Mouse (Mus musculus): ENCODE measurements around the gene Diras1. TPM values are rescaled to one million over a fixed set of nuclear protein-coding genes. Genes with fewer than 3 reads are reported as not detected.
"Not testable (repeated sequence)": the region's sequence is repeated elsewhere in the genome, so short reads cannot be mapped to it uniquely, and the experiment has no call there.

Gene Diras1
- total RNA-seq, 1 experiment from 2014 or later = 2.1 TPM

DNA sequence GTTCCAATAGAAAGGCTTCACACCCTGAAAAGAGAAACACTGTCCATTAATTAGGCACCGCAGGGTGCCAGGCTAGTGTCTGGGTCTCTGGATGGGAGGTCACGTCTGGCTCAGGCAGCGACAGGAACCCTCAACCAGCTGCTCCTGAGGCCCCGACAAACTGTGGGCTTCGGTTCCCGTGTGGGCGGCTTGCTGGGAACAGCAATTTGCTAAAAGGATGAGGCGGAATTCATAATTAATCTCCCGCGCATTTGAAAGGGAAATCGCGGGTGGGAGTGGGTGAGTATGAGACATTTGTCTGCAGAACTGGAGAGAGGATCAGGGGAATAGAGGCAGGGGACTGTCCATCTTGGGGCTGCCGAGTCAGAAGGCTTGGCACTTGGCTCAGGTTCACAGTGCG, 27.4 kb downstream of the Diras1 start:
- no peak for DNase-seq

DNA sequence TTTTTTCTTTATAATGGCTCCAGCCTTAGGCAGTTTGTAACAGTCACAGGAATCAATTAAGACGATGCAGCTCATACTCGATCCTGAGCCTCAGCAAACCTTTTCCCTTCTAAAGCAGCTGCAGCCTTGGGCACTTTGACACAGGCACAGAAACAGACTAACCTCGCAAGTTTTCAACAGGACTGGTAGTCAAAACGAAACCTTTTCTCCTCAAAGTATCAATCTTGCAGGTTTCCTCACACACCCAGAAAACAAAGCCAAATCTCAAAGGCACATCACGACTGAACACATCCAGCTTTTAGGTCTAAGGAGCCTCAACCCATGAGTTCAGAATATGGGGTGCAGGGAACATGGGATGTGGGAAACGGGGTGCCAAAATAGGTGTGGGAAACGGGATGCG, 28.1 kb downstream of the Diras1 start:
- DNase-seq = no peak

DNA sequence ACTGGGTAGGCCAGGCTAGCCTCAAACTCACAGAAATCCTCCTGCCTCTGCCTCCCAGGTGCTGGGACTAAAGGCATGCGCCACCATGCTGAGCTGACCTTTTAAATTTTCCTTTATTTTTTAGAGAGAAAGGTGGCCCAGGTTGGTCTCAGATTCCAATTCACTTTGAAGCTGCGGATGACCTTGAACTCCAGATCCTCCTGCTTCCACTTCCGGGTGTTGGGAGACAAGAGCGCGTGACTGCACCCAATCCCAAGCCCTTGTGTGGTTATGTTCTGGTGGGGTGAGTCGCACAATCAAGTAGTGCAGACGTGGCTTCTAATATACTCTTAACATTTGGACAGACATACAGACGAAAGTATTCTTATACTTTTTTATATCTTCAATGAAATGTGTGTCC, 29.0 kb downstream of the Diras1 start:
- DNase-seq = no peak

DNA sequence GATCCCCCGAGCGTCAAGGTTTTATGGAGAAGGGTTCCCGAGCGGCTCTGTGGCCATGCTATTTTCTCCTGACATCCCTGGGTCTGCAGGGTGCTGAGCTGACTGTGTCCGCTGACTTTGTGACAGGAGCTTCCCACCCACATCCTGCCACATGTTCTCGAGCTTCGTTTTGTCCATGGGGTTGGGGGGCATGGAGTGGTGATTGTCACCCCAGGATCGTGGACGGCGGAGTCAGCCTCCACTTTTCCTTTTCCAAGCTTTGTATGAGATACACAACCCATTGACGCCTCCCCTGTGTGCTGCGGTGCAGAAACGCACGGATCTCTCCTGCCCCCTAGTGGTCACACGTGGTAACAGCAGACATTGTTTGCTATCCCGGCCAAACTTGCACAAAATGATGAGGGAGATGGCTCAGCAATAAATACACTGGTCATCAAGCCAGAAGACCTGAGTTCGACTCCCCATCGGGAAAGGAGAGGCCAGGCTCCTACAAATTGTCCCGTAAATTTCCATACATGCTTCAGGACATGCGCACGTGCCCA, 30.3 kb downstream of the Diras1 start:
- peak; percentile 89 for DNase-seq

DNA sequence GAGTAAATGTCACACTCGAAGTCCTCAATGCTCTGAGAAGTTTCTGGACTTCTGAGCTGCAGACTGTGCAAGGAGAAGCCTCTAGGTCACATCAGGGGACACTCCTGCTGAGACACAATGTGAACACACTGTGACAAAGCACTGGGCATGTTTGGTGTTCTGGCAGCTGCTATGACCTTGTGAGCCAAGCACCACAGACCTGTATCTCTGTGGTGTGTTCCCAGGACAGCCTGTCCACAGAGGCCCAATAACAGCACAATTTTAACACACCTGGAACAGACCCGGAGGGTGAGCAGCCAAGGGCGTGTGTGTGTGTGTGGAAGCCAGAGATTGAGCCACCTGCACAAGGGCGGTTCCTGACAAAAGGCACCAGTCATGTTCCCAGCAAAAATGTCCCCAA, 30.8 kb downstream of the Diras1 start:
- no peak for DNase-seq

DNA sequence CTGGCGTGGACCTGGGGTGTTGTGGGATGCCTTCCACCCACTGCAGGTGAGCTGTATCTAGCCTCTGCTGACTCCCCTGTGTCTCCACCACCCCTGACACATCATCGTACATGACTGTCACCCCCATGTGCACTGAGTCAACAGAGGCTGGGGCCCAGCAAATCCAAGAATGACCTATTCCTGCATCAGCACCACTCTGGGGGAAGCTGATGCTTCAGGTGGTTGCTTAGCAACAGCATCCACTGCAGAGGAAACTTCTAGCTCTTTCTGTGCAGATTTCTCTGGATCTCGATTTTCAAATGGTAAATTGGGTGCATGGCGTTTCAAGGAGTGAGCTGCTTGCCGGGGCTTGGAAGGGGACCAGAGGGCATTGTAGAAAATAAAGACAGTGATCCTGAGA, 32.2 kb downstream of the Diras1 start:
- DNase-seq = no peak

DNA sequence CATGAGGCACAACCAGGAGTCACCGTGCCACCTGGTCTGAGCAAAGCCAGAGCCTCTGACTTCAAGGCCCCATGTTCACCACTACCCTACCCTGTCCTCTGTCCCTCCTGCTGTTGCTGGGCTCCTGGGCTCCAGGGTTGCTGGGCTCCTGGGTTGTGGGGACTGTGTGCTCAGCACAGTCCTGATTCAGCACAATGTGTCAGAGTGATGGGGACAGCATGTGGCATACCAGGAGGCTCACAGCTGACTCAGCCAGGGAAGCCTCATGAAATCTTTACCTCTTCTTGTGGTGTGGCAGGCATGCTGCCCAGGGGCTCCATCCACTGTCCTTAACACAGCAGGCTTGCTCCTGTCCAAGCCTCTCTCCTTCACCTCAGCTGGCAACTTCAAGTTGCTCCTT, 33.5 kb downstream of the Diras1 start:
- DNase-seq = no peak

DNA sequence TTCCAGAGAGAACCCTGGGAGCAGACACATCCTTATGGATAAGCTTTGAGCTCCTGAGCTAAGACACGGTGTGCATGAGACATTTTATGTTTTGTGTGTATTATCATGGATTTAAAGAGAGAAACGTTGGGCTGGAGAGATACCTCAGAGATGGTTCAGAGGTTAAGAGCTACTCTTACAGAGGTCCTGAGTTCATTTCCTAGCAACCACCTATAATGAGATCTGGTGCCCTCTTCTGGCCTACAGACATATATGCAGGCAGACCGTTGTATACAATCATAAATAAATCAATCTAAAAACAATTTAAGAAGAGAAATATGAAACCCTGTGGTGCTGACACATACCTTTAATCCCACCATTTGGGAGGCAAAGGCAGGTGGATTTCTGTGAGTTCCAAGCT, 34.5 kb downstream of the Diras1 start:
- DNase-seq = no peak

DNA sequence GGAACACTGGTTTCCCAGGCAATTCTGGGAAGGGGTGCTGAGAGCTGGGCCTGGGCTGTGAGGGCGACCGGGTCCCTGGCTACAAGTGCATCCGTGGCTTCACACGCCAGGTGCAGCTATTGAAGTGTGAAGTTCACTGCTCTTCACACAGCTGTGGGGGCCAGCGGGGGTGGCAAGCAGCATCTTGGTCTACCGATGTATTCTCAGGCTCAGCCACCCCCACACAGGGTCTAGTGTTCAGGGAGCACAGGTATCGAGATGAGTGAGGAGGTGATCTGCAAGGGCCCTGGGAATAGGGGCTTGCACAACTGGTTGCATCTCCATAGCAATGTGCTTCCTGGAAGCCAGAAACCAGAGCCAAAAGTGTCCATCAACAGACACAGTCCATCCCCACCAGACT, 35.1 kb downstream of the Diras1 start:
- DNase-seq = no peak

DNA sequence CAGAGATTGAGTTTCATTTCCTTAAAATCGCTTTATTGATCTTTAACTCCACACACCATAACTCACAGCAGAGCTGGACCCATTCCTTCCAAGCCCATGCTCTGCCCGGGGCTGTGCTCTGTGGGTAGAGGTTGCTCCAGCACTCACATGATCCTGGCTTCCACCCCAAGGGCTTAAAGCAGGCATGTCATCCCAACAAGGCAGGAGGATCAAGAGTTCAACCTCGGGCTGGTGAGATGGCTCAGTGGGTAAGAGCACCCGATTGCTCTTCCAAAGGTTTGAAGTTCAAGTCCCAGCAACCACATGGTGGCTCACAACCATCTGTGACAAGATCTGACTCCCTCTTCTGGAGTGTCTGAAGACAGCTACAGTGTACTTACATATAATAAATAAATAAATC, 35.6 kb downstream of the Diras1 start:
- DNase-seq = not testable (repeated sequence)

DNA sequence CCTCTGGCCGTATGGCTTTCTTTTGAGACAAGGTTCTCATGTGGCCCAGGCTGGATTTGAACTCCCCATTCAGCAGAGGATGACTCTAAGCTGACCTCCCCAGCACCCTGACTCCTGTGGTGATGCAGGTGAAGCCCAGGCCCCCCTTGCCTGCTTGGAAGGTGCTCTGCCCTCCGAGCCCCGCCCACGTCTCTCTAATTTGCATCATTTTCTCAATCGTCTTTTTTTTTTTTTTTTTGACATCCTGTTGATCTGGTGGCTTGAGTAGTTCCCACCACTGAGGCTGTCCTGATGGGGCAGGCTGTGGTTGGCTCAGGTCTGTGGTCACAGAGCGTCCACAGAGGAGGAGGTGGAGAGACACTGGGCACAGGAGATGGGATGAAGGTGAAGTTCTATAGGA, 36.0 kb downstream of the Diras1 start:
- DNase-seq = no peak

DNA sequence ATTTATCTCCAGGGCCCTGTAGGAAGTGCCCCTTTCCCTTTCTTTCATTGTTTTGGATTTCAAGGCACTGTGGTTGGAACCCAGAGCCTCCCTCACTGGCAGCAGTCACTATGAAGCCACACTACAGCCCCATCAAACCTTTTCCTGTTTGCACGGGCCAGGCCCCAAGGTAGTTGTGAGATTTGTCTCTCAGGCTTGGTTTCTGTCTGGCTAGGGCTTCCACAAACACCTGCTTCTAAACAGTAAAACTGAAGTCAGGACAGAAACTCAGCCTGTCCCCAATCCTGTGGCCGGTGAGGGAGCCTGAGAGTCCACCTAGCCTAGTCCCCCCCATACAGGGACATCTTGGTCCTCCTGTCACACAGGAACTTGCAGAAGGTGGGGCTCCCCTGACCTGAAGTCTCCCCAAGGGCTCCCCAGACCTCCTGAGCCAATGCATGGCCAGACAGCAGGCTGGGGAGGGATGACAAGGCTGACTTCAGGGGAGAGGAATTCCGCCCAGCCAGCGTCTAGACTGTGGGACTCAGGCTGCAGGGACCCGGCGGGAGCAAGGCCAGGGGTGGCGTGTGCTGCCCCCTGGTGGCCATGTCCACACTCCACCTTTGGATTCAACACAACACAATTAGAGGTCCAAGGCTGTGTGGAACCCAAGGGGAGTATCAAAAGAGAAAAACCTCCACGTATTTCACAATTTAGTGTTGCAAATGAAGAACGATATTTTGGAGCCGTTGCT, 37.6 kb downstream of the Diras1 start:
- DNase-seq = peak; percentile 94

DNA sequence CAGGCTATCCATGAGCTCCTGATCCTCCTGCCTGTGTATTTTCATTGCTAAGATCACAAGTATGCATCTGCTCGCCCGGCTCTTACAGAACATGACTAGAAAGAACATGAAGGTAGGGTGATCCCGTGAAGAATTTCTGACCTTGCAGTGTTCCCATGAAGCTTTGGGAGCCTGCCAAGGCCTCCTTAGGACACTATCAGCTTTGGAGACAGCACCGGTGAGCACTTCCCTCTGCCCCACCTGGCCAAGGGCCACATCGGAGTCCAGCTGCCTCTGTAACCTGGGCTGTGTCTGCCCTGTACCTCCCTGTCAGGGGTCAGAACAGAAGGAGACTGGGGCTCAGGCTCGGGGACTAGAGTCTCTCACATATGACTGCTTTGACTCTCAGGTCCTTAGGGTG, 38.7 kb downstream of the Diras1 start:
- peak; percentile 79 for DNase-seq

DNA sequence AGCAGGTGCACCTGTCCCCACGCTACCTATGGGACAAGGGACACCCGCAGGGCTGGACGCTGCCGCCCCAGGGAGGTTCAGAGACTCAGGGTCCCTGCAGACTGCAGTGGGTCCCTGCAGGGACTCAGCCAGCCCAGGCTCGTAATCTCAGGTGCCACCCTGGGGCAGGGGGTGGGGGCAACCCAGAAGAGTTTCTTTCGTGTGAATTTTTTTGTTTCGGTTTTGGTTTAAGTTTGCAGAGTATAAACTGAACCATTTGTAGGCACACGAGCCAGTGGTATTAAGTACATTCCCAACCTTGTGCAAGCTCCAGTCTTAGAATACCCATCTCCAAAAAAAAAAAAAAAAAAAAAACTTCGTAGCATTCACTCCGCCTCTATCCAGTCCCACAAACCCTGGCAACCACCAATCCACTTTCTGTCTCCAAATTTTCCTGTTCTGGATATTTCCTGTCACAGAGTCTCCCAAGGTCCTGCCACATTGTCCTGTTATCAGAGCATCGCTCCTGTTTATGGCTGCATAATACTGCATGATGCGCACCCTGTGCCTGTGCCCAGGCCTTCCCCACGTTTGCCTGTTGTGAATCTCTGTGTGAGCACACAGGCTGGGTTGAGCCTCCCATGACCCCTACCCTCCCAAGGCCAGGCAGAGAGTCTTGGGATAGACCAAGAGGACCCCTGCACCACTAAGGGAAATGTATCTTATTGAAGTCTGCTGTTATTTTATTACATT, 39.3 kb downstream of the Diras1 start:
- no peak for DNase-seq

DNA sequence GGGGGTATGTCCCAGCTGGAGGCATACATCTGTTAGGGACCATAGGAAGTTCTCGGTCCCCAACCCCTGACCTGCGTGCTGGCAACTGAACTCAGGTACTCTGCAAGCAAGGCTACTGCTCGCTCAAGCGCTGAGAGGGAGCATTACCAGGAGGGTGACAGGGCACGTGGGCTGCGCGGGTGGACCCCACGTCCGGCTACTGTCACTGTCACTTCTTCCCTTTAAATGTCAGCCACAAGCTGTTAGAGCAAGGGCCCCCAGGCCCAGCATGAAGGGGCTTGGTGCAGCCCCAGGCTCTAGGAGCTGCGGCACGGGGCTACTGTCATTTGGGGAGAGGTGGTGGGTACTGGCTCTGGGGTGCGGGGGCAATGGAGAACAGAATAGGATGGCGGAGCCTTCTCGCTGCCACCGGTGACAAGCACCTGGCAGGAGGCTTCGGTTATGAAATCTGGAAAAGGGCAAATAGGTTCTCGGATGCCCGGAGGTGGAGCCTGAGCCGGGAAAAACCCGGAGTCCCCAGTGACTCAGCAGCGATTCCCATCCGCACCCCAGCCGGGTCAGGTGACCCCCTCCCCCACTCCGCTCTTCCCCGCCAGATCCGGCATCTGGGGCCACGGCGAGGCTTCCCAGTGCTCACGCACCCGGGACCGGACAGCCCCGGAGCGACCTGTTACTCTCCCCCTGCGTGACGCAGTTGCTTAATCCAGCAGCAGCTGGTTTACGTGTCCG, 40.1 kb downstream of the Diras1 start:
- peak; percentile 78 for DNase-seq

DNA sequence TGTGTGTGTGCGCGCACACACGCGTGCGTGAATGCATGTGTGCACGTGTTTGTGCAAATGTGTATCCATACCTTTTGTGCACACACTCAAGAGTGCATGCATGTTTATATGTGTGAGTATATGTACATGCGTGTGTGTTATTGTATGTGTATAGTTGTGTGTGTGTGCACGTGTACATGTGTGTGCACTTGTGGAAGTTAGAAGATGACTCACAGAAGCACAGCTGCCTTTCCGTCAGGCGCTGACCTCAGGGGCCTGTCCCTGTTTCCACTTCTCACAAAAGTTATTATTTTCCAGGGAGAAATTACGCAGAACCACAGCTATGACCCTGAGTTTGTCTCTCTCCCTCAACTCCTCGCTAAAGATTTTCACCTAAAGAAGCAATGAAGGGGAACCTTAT, 41.2 kb downstream of the Diras1 start:
- no peak for DNase-seq

DNA sequence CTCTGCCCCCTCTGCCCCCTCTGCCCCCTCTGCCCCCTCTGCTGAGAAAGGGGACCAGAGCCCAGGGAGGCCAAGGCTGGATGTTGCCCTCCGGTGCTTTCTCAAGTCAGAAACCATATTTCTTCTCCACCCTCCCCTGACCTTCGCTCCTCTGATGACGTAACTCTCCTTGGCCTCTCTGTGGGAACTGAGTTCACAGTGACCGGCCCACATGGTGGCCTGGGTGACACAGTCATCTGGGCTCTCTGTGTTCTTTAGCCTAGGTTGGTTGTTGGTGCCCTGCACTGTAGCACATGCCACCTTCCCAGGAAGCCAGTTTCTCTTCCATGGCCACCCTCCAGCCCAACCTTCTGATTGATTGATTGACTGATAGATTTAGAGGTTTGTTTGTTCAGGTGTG, 43.1 kb downstream of the Diras1 start:
- peak; percentile 84 for DNase-seq

DNA sequence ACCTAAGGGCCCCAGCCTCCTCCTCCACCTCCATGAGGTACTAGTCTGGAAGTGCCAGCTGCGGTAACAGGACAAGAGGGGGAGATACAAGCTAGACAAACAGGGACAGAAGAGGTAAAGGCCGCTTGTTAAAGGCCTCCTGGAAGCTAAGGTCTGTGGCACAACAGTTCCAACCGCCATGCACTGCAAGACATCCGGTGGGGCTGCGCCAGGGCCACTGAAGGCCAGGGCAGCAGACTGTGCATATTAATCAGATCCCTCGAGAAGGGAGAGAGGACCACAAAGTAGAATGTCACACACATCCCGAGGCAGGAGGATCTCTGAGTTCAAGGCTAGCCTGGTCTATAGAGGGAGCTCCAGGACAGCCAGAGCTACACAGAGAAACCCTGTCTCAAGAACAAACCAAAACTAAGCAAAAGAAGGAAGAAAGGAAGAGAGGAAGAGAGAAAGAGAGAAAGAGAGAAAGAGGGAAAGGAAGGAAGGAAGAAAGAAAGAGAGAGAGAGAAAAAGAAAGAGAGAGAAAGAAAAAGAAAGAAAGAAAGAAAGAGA, 43.8 kb downstream of the Diras1 start:
- DNase-seq = no peak

DNA sequence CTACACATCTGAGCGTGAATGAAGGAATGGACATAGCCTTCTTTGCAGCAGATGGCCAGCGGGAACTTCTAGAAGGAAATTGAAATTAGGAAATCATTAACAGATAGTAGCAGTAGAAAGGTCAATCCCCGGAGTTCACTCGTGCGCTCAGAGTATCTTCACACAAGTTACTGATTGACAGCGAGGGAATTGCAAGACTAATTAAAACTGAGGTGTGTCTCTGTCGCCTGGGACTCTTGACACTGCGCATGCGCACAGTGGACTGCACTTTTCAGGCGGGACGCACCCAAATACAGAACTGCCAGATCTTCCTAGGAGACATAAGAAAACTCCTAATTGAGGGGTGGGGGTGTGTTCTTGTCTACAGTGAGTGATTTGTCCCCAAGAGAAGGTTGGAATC, 50.0 kb downstream of the Diras1 start:
- no peak for DNase-seq

DNA sequence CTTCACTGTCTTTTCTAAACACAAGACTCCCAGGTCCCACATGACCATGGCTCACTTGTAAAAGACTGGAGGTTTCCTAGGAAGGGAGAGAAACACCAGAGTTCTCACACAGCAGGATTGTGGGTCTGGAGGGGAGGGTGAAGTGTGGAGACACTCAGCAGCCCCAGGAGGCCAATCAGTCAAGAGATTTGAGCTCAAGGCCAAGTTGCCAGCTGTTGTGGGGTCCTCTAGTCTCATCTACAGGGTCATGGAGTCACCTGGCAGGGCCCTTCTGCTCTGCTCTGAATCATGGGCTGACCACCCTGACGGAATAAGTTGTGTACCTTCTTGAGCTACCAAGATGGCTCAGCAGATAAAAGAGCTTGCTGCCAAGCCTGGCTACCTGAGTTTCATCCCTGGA, 51.7 kb downstream of the Diras1 start:
- DNase-seq = peak; percentile 53

DNA sequence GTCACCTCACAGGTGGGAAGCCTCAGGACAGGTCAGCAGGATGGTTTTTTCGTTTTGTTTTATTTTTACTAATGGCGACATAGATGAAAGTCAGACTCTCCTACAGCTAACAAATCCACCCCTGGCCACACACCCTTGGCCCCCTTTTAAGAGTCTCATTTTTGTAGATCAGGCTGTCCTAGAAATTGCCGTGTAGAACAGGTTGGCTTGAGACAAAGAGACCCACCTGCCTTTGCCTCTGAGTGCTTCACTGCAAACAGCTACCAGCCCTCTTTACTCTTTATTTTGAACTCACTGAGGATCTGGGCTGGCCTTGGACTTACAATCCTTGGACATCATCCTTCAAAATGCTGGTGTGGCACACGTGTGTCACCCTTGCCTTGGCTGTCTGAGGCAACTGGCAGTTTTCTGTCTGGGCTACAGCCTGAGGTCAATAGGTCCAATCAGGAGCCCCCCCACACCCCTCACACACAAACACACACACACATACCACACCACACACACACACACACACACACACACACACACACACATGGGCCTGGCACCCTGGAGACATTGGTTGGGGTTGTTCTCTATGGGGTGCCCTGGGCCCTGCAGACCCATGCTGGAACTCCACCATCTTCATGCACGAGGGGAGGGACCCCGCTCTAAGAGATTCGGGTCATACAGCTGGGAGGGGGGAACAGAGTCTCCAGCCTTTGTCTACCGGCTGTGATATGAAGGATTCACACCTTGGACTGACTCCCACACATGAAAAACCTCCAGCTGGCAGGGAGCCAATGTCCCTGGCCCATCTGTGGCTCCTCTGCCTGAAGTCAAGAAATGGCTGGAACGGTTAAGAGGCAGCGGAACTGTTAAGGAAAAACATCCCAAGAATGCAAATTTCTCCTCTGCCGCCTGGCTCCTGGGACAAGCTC, 53.1 kb downstream of the Diras1 start:
- peak; percentile 81 for DNase-seq

DNA sequence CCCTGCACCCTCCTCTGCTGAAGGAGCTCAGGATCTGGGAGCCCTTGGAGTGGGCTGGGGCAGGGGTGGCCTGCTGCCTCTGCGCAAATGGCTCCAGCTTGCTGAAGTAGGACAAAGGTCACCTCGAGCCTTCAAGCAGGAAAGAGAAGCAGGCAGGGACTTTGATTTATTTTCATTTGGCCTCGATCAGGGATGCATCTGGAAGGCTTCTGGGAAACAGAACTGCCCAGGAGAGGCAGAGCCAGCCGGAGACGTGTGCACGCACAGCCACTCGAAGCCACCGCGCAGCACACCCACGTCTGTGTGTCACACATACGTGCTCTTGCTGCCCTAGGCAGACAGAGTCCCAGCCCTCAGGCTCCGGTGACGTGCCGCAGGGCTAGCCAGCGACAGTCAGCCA, 53.9 kb downstream of the Diras1 start:
- DNase-seq = peak; percentile 81

Measured in adrenal gland, postnatal 14 days (tissue).